Mouse (Mus musculus) myocyte (in vitro differentiated cells): ENCODE results near the gene Ncoa4. TPM values are rescaled to one million over a fixed set of nuclear protein-coding genes. Genes with fewer than 3 reads are reported as not detected.

ENCODE experiments used
- H3K27me3 ChIP-seq: one replicate; pipeline ENCODE4 v1.6.1; 2011; ENCODE audit not compliant: control insufficient read depth, insufficient read depth, insufficient read length
- H3K36me3 ChIP-seq: one replicate; pipeline ENCODE4 v1.6.1; 2011; ENCODE audit not compliant: control insufficient read depth, insufficient read depth
- H3K4me2 ChIP-seq: one replicate; pipeline ENCODE4 v1.6.1; 2011; ENCODE audit warnings: low read depth, control low read depth
- H3K4me3 ChIP-seq: one replicate; pipeline ENCODE4 v1.5.1; 2011; ENCODE audit warnings: mild to moderate bottlenecking, control low read depth, moderate library complexity
- H3K79me2 ChIP-seq: one replicate; pipeline ENCODE4 v1.6.1; 2011; ENCODE audit not compliant: control insufficient read depth, insufficient read depth
- H3ac ChIP-seq: one replicate; pipeline ENCODE4 v1.6.1; 2011; ENCODE audit not compliant: control insufficient read depth, insufficient read length
- CEBPB ChIP-seq: IDR thresholded peaks from 2 replicates; pipeline ENCODE4 v1.6.1; 2011; ENCODE audit warnings: mild to moderate bottlenecking, moderate library complexity; ENCODE audit not compliant: poor library complexity, insufficient read depth, severe bottlenecking
- E2F4 ChIP-seq: IDR thresholded peaks from one replicate; pipeline ENCODE4 v1.6.1; 2011; ENCODE audit warnings: mild to moderate bottlenecking, control low read depth, moderate library complexity; ENCODE audit not compliant: insufficient read depth
- MAX ChIP-seq: IDR thresholded peaks from one replicate; pipeline ENCODE4 v1.6.1; 2011; ENCODE audit warnings: low read depth, mild to moderate bottlenecking, control low read depth
- MYOD1 ChIP-seq, 3 experiments: IDR thresholded peaks; one replicate each; pipeline ENCODE4 v1.6.1; 2011; ENCODE audit warnings: control low read depth in 2 of 3, low read depth in 2 of 3, mild to moderate bottlenecking in 2 of 3, moderate library complexity in 1 of 3; ENCODE audit not compliant: insufficient read length in 2 of 3, control insufficient read depth in 1 of 3
- MYOG ChIP-seq, 3 experiments: IDR thresholded peaks; one replicate each; pipeline ENCODE4 v1.6.1; 2011; ENCODE audit warnings: control low read depth in 2 of 3, low read depth in 2 of 3, mild to moderate bottlenecking in 2 of 3; ENCODE audit not compliant: insufficient read length in 2 of 3, control insufficient read depth in 1 of 3, insufficient read depth in 1 of 3
- POLR2A ChIP-seq: IDR thresholded peaks from one replicate; pipeline ENCODE4 v1.6.1; 2011; ENCODE audit warnings: low read depth, mild to moderate bottlenecking, control low read depth, moderate library complexity; ENCODE audit not compliant: insufficient read length
- POLR2AphosphoS2 ChIP-seq: IDR thresholded peaks from one replicate; pipeline ENCODE4 v1.6.1; 2011; ENCODE audit warnings: low read depth, control low read depth; ENCODE audit not compliant: insufficient read length
- REST ChIP-seq: IDR thresholded peaks from one replicate; pipeline ENCODE4 v1.6.1; 2011; ENCODE audit warnings: mild to moderate bottlenecking, control low read depth, moderate library complexity; ENCODE audit not compliant: insufficient read depth, insufficient read length
- SRF ChIP-seq: IDR thresholded peaks from one replicate; pipeline ENCODE4 v1.6.1; 2011; ENCODE audit warnings: low read depth; ENCODE audit not compliant: control insufficient read depth, insufficient read length
- TCF12 ChIP-seq: IDR thresholded peaks from one replicate; pipeline ENCODE4 v1.6.1; 2011; ENCODE audit warnings: mild to moderate bottlenecking, control low read depth; ENCODE audit not compliant: poor library complexity, insufficient read depth, severe bottlenecking
- TCF3 ChIP-seq: IDR thresholded peaks from one replicate; pipeline ENCODE4 v1.6.1; 2011; ENCODE audit warnings: low read depth, control low read depth; ENCODE audit not compliant: insufficient read length
- USF1 ChIP-seq: IDR thresholded peaks from one replicate; pipeline ENCODE4 v1.6.1; 2011; ENCODE audit warnings: low read depth, mild to moderate bottlenecking, control low read depth, moderate library complexity
- polyA plus RNA-seq: library from polyadenylated mRNA; unstranded; fragments of >200 nt; fragmentation: generic; extraction: Trizol; gene quantifications from one replicate; pipeline ENCODE4 v1.2.1, GENCODE M21; 2012; ENCODE audit warnings: missing spikeins

Ncoa4 gene
- polyA plus RNA-seq, 1 experiment = 20.2 TPM

GRCm38 (mm10) chr14:32159150-32159670 lies 455 bp upstream of the Ncoa4 start:
- peaks cover 42% of the 10 kb centered on the region for H3K79me2 ChIP-seq
- H3K4me3 ChIP-seq = peak overlapping the region; percentile 77
- peak; percentile 8 for TF ChIP-seq USF1
- TF ChIP-seq MYOG (IDR thresholded peaks at IDR 0.05; ENCODE audit: control insufficient read depth in 1 of 3, insufficient read depth in 1 of 3, insufficient read length in 2 of 3, low read depth in 2 of 3) = no peak
- H3K27me3 ChIP-seq = no peaks in the 10 kb centered on the region
- no peaks in the 10 kb centered on the region for H3K36me3 ChIP-seq
- H3ac ChIP-seq = peak overlapping the region; percentile 87
- peak overlapping the region; percentile 69 for H3K4me2 ChIP-seq

DNA sequence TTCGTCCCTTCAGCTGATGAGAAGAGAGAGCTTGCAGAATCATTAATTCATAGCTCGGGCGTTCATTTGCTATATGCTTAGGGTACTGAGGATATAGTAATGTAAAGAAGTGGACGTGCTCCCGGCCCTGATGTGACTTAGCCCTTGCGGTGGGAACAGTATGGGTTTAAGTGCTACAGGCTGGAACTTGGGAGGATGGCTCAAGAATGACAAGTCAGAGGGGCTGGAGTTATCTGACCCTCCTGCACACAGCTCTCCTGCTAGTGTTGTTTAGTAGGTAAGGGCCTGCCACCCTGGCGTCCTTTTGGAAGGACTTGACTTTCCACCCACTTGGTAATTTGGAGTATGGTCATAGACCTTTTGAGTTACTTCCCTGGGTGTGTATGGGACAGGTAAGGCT lies 898 bp downstream of the Ncoa4 start:
- Histone ChIP-seq H3K4me3 (peak overlapping the region; percentile 77), H3K27me3 (no peaks in the 10 kb centered on the region), H3K36me3 (no peaks in the 10 kb centered on the region), H3ac (peak overlapping the region; percentile 87), H3K79me2 (peaks cover 51% of the 10 kb centered on the region), H3K4me2 (peak overlapping the region; percentile 92)
- TF ChIP-seq TCF12 = no peak
- TF ChIP-seq SRF = no peak
- TF ChIP-seq MYOG (IDR thresholded peaks at IDR 0.05; ENCODE audit: control insufficient read depth in 1 of 3, insufficient read depth in 1 of 3, insufficient read length in 2 of 3, low read depth in 2 of 3) = no peak
- no peak for TF ChIP-seq CEBPB
- no peak for TF ChIP-seq E2F4

DNA sequence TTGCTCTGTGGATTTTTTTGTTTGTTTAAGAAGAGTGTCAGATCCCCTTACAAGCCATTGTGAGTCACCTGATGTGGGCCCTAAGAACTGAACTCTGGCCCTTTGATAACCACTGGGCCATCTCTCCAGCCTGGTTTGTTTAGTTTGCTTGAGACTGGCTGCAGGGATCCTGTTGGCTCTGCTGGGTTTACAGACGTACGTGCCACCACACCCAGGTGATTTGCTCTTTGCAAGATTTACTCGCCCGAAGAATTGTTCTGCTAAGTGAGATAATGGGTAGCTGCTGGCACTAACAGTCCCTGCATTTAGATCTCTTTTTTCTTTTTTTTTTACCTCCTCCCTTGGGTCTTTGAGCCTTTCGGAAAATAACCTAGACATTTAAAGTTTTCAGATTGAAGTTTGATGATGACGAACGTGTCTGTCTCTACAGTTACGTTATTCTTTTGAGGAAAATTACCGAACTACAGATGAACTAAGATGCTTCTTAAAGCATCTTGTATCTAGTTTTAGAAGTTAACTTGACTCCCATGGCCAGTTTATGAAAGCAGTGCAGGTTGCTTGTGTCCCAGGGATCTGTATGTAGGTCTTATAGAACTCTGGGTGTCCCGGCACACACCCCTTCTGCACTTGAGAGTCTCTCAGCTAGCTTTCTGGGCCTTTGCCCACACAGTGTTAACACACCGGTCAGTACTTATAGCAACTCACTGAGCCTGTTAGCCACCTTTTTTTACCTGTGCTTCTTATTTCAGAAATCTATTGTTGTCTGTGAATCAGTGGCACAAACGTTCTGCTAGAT lies 1.6 kb downstream of the Ncoa4 start:
- no peak for TF ChIP-seq CEBPB
- no peak for TF ChIP-seq POLR2AphosphoS2
- TF ChIP-seq E2F4 = no peak
- TF ChIP-seq MAX = no peak
- no peak for TF ChIP-seq USF1
- no peak for TF ChIP-seq POLR2A
- no peak for TF ChIP-seq MYOG (IDR thresholded peaks at IDR 0.05; ENCODE audit: control insufficient read depth in 1 of 3, insufficient read depth in 1 of 3, insufficient read length in 2 of 3, low read depth in 2 of 3)
- no peak for TF ChIP-seq TCF12
- no peak for TF ChIP-seq REST
- TF ChIP-seq TCF3 = no peak
- TF ChIP-seq MYOD1 (IDR thresholded peaks at IDR 0.05; ENCODE audit: control insufficient read depth in 1 of 3, insufficient read length in 2 of 3, low read depth in 2 of 3) = no peak
- H3K27me3 ChIP-seq = no peaks in the 10 kb centered on the region
- H3K4me2 ChIP-seq = peak overlapping the region; percentile 92
- H3K4me3 ChIP-seq = peak overlapping the region; percentile 77
- peaks cover 57% of the 10 kb centered on the region for H3K79me2 ChIP-seq
- H3K36me3 ChIP-seq = no peaks in the 10 kb centered on the region
- no peak overlapping the region for H3ac ChIP-seq

GRCm38 (mm10) chr14:32162231-32162630 lies 2.6 kb downstream of the Ncoa4 start:
- no peak overlapping the region for H3ac ChIP-seq
- peaks cover 66% of the 10 kb centered on the region for H3K79me2 ChIP-seq
- no peaks in the 10 kb centered on the region for H3K36me3 ChIP-seq
- no peak for TF ChIP-seq TCF12
- TF ChIP-seq POLR2AphosphoS2 = no peak
- TF ChIP-seq SRF = no peak
- TF ChIP-seq E2F4 = no peak
- TF ChIP-seq POLR2A = no peak
- no peak for TF ChIP-seq CEBPB
- no peak for TF ChIP-seq MYOD1 (IDR thresholded peaks at IDR 0.05; ENCODE audit: control insufficient read depth in 1 of 3, insufficient read length in 2 of 3, low read depth in 2 of 3)
- no peak for TF ChIP-seq REST
- no peak for TF ChIP-seq USF1
- TF ChIP-seq TCF3 = no peak
- TF ChIP-seq MYOG (IDR thresholded peaks at IDR 0.05; ENCODE audit: control insufficient read depth in 1 of 3, insufficient read depth in 1 of 3, insufficient read length in 2 of 3, low read depth in 2 of 3) = no peak
- no peak for TF ChIP-seq MAX
- H3K27me3 ChIP-seq = no peaks in the 10 kb centered on the region
- no peak overlapping the region for H3K4me2 ChIP-seq
- no peak overlapping the region for H3K4me3 ChIP-seq

- H3K36me3 ChIP-seq = no peaks in the 10 kb centered on the region
- H3K4me3 ChIP-seq = no peak overlapping the region
- no peak overlapping the region for H3K4me2 ChIP-seq
- H3K27me3 ChIP-seq = no peaks in the 10 kb centered on the region
- H3ac ChIP-seq = no peak overlapping the region
- TF ChIP-seq MYOG (IDR thresholded peaks at IDR 0.05; ENCODE audit: control insufficient read depth in 1 of 3, insufficient read depth in 1 of 3, insufficient read length in 2 of 3, low read depth in 2 of 3) (no peak), TCF12 (no peak), MYOD1 (IDR thresholded peaks at IDR 0.05; ENCODE audit: control insufficient read depth in 1 of 3, insufficient read length in 2 of 3, low read depth in 2 of 3) (no peak), POLR2A (no peak), USF1 (no peak), REST (no peak), E2F4 (no peak), CEBPB (no peak), TCF3 (no peak), MAX (no peak)
- peaks cover 77% of the 10 kb centered on the region for H3K79me2 ChIP-seq
Measured at GRCm38 (mm10) chr14:32163203-32163888, 3.7 kb downstream of the Ncoa4 start.
